Mouse (Mus musculus) MEL (cell line): ENCODE measurements around the gene Glp1r. TPM values are rescaled to one million over a fixed set of nuclear protein-coding genes. Genes with fewer than 3 reads are reported as not detected.

Experiments used
- DNase-seq: peaks from one replicate; pipeline ENCODE4 v3.0.0; 2011; ENCODE audit warnings: low read depth, low spot score
- H3K27ac ChIP-seq: 2 replicates; pipeline ENCODE4 v1.5.1; 2012; ENCODE audit warnings: low read depth, mild to moderate bottlenecking, control low read depth, low read length, moderate library complexity; ENCODE audit not compliant: control insufficient read depth
- H3K27me3 ChIP-seq, 2 experiments: fragments of 150-350 bp in 1 of 2; sonication (generic) in 1 of 2; 2 replicates each; pipeline ENCODE4 v1.6.1; 2012; ENCODE audit warnings: low read length in 2 of 2, mild to moderate bottlenecking in 2 of 2, improper control_type of control experiment in 1 of 2, moderate library complexity in 1 of 2; ENCODE audit not compliant: insufficient read depth in 2 of 2, control insufficient read depth in 1 of 2
- H3K36me3 ChIP-seq, 2 experiments: 2 replicates each; pipeline ENCODE4 v1.6.1; 2012 to 2014; ENCODE audit warnings: low read length in 2 of 2, improper control_type of control experiment in 1 of 2, inconsistent platforms in 1 of 2, mild to moderate bottlenecking in 1 of 2; ENCODE audit not compliant: insufficient read depth in 2 of 2, control insufficient read depth in 1 of 2
- H3K4me1 ChIP-seq, 2 experiments: fragments of 150-350 bp in 1 of 2; sonication (generic) in 1 of 2; 2 replicates each; pipeline ENCODE4 v1.6.1; 2012; ENCODE audit warnings: low read length in 2 of 2, improper control_type of control experiment in 1 of 2, mild to moderate bottlenecking in 1 of 2; ENCODE audit not compliant: insufficient read depth in 2 of 2, control insufficient read depth in 1 of 2
- H3K4me3 ChIP-seq, 2 experiments: fragments of 150-350 bp in 1 of 2; sonication (generic) in 1 of 2; 2 replicates each; pipeline ENCODE4 v1.5.1; 2012; ENCODE audit warnings: low read depth in 2 of 2, low read length in 2 of 2, mild to moderate bottlenecking in 2 of 2, moderate library complexity in 2 of 2, control low read depth in 1 of 2, improper control_type of control experiment in 1 of 2; ENCODE audit not compliant: control insufficient read depth in 1 of 2, insufficient read depth in 1 of 2
- H3K79me2 ChIP-seq: 2 replicates; pipeline ENCODE4 v1.6.1; 2012; ENCODE audit warnings: mild to moderate bottlenecking, low read length, moderate library complexity; ENCODE audit not compliant: control insufficient read depth, poor library complexity, insufficient read depth
- H3K9ac ChIP-seq: 2 replicates; pipeline ENCODE4 v1.6.1; 2012; ENCODE audit warnings: low read depth, mild to moderate bottlenecking, control low read depth, low read length, moderate library complexity; ENCODE audit not compliant: control insufficient read depth, poor library complexity, severe bottlenecking
- H3K9me3 ChIP-seq: fragments of 150-350 bp; sonication (generic); replicated peaks from 2 replicates; pipeline ENCODE4 v1.6.1; 2012; ENCODE audit warnings: mild to moderate bottlenecking, low read length, improper control_type of control experiment, moderate library complexity; ENCODE audit not compliant: insufficient read depth
- CHD1 ChIP-seq: IDR thresholded peaks from 2 replicates; pipeline ENCODE4 v1.6.1; 2012; ENCODE audit warnings: low read depth, mild to moderate bottlenecking, inconsistent platforms, low read length, improper control_type of control experiment
- CTCF ChIP-seq, 3 experiments: IDR thresholded peaks in 2 of 3; conservative IDR thresholded peaks in 1 of 3; 2 replicates each; pipeline ENCODE4 v1.5.1; 2011 to 2012; ENCODE audit warnings: low read length in 3 of 3, low read depth in 2 of 3, mild to moderate bottlenecking in 2 of 3, improper control_type of control experiment in 1 of 3, inconsistent platforms in 1 of 3, mixed read lengths in 1 of 3, moderate library complexity in 1 of 3; ENCODE audit not compliant: control insufficient read depth in 1 of 3, insufficient read depth in 1 of 3, poor library complexity in 1 of 3, severe bottlenecking in 1 of 3
- GATA1 ChIP-seq: IDR thresholded peaks from 2 replicates; pipeline ENCODE4 v1.6.1; 2011; ENCODE audit warnings: low read depth, low read length, improper control_type of control experiment
- HCFC1 ChIP-seq: IDR thresholded peaks from 2 replicates; pipeline ENCODE4 v1.6.1; 2012; ENCODE audit warnings: low read depth, mild to moderate bottlenecking, inconsistent platforms, low read length, improper control_type of control experiment, moderate library complexity
- MAX ChIP-seq: IDR thresholded peaks from 2 replicates; pipeline ENCODE4 v1.6.1; 2011; ENCODE audit warnings: low read length, improper control_type of control experiment
- MYC ChIP-seq: IDR thresholded peaks from 2 replicates; pipeline ENCODE4 v1.6.1; 2011; ENCODE audit warnings: low read depth, mild to moderate bottlenecking, low read length, improper control_type of control experiment, moderate library complexity
- NELFE ChIP-seq: IDR thresholded peaks from 2 replicates; pipeline ENCODE4 v1.6.1; 2011; ENCODE audit warnings: low read depth, low read length, improper control_type of control experiment
- POLR2A ChIP-seq, 2 experiments: IDR thresholded peaks; 2 replicates each; pipeline ENCODE4 v1.6.1; 2011 to 2012; ENCODE audit warnings: low read length in 2 of 2, mild to moderate bottlenecking in 2 of 2, control low read depth in 1 of 2, improper control_type of control experiment in 1 of 2, low read depth in 1 of 2, moderate library complexity in 1 of 2; ENCODE audit not compliant: control insufficient read depth in 1 of 2, insufficient read depth in 1 of 2, poor library complexity in 1 of 2
- TAL1 ChIP-seq: IDR thresholded peaks from 2 replicates; pipeline ENCODE4 v1.6.1; 2012; ENCODE audit warnings: mild to moderate bottlenecking, inconsistent platforms, low read length, moderate library complexity, mixed read lengths
- TBP ChIP-seq: IDR thresholded peaks from 2 replicates; pipeline ENCODE4 v1.8.0; 2011; ENCODE audit warnings: low read depth, low read length, improper control_type of control experiment
- TCF12 ChIP-seq: IDR thresholded peaks from 2 replicates; pipeline ENCODE4 v1.6.1; 2014; ENCODE audit warnings: low read depth, mild to moderate bottlenecking, inconsistent platforms, low read length, improper control_type of control experiment, moderate library complexity
- UBTF ChIP-seq: IDR thresholded peaks from 2 replicates; pipeline ENCODE4 v1.6.1; 2012; ENCODE audit warnings: low read depth, mild to moderate bottlenecking, inconsistent platforms, low read length, improper control_type of control experiment, moderate library complexity, borderline replicate concordance; ENCODE audit not compliant: insufficient read depth
- USF2 ChIP-seq, 2 experiments: IDR thresholded peaks; 2 replicates each; pipeline ENCODE4 v1.6.1; 2011 to 2012; ENCODE audit warnings: improper control_type of control experiment in 2 of 2, low read length in 2 of 2, borderline replicate concordance in 1 of 2, inconsistent platforms in 1 of 2, low read depth in 1 of 2, mild to moderate bottlenecking in 1 of 2; ENCODE audit not compliant: insufficient read depth in 1 of 2
- ZKSCAN1 ChIP-seq: IDR thresholded peaks from 2 replicates; pipeline ENCODE4 v1.6.1; 2012; ENCODE audit warnings: low read depth, mild to moderate bottlenecking, inconsistent platforms, low read length, improper control_type of control experiment, moderate library complexity
- polyA plus RNA-seq, 2 experiments: library from polyadenylated mRNA; stranded (reverse) in 1 of 2; unstranded in 1 of 2; fragments of >175 nt in 1 of 2; fragments of >200 nt in 1 of 2; gene quantifications; 2 replicates each; pipeline versions ENCODE4 v1.2.1 to v1.2.4; 2012; ENCODE audit warnings: low replicate concordance in 2 of 2, low read depth in 1 of 2; ENCODE audit not compliant: insufficient read length in 2 of 2, insufficient read depth in 1 of 2, missing spikeins in 1 of 2
- total RNA-seq: library from RNA; depleted of rRNA; stranded (reverse); fragments of 300-350 nt; gene quantifications from 2 replicates; pipeline ENCODE4 v1.2.3, GENCODE M21; 2012

Gene Glp1r
- total and polyA plus RNA-seq, 3 experiments: 0.04 TPM; not detected in 1

DNA sequence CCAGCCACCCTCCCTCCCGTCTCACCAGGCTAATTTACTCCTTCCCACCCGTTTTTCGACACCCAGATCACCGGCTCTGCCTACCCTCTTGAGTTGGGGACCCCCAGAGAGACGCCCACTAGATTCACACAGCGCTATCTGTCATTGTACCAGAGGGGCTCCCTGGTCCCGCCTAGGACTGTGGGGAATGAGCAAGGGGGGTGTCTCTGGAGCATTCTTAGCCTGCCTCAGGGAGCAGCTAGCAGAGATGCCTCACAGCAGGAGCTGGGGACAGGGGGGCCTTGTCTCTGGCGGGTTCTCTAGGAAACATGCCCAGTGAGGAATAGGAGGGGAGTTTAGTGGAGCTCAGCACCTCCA, 10.1 kb downstream of the Glp1r start:
- TF ChIP-seq HCFC1: no peak
- no peak for TF ChIP-seq TBP
- no peak for TF ChIP-seq CTCF (IDR thresholded peaks at IDR 0.05 in 2 of 3, conservative IDR thresholded peaks at IDR 0.05 in 1 of 3; ENCODE audit: control insufficient read depth in 1 of 3, insufficient read depth in 1 of 3, low read depth in 2 of 3, low read length in 3 of 3, poor library complexity in 1 of 3, severe bottlenecking in 1 of 3)
- no peak for TF ChIP-seq NELFE
- no peak for TF ChIP-seq MYC
- TF ChIP-seq GATA1: no peak
- no peak for TF ChIP-seq UBTF
- Histone ChIP-seq H3K4me3 (no peak overlapping the region), H3K4me1 (no peaks in the 10 kb centered on the region), H3K27ac (no peak overlapping the region), H3K9ac (no peak overlapping the region), H3K9me3 (no peaks in the 10 kb centered on the region), H3K79me2 (no peaks in the 10 kb centered on the region), H3K36me3 (no peaks in the 10 kb centered on the region), H3K27me3 (no peaks in the 10 kb centered on the region)
- no peak for DNase-seq

DNA sequence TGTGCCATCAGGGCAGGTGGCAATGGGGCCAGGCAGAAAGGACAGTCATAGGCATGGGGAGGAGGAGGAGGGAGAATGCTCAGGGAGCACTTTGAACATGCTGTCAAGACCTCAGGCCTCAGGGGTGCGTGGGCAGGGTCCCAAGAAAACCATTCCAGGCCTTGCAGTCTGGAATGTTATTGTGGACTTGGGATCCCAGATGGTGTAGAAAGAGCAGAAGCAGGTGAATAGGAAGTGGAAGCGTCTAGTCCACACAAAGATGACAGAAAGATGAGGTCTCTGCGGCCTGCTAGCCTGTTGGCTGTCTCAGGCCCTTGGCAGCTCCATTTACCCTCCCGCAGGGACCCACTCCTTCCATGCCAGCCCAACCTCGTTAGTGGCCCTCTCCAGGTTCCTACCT, 10.9 kb downstream of the Glp1r start:
- no peak for TF ChIP-seq TBP
- no peak for TF ChIP-seq TCF12
- no peak for TF ChIP-seq TAL1
- no peak for TF ChIP-seq GATA1
- no peak for TF ChIP-seq MAX
- no peak for TF ChIP-seq POLR2A (IDR thresholded peaks at IDR 0.05; ENCODE audit: control insufficient read depth in 1 of 2, insufficient read depth in 1 of 2, low read depth in 1 of 2, low read length in 2 of 2, poor library complexity in 1 of 2)
- no peak for TF ChIP-seq USF2 (IDR thresholded peaks at IDR 0.05; ENCODE audit: borderline replicate concordance in 1 of 2, insufficient read depth in 1 of 2, low read depth in 1 of 2, low read length in 2 of 2)
- TF ChIP-seq HCFC1: no peak
- TF ChIP-seq CHD1: no peak
- no peaks in the 10 kb centered on the region for H3K9me3 ChIP-seq
- H3K9ac ChIP-seq: no peak overlapping the region
- H3K27ac ChIP-seq: no peak overlapping the region
- no peak for DNase-seq
- no peaks in the 10 kb centered on the region for H3K36me3 ChIP-seq
- no peaks in the 10 kb centered on the region for H3K4me1 ChIP-seq
- H3K79me2 ChIP-seq: no peaks in the 10 kb centered on the region
- H3K4me3 ChIP-seq: no peak overlapping the region
- no peaks in the 10 kb centered on the region for H3K27me3 ChIP-seq

DNA sequence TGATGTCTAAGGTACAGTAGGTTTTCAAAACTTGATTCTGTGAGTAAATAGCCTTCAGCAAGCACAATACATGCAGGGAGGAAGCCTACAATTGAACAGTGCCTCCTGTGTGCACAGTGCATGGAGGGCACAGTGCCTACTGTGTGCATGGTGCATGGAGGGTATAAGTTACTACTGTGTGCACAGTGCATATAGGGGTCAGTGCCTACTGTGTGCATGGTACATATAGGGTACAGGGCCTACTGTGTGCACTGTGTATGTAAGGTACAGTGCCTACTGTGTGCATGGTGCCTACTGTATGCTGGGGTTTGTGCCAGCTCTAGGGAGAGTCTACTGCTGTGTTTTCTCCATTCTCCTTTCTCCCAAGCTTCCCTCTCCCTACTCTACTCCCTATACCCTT, 12.6 kb downstream of the Glp1r start:
- Histone ChIP-seq H3K4me1 (no peaks in the 10 kb centered on the region), H3K9ac (no peak overlapping the region), H3K79me2 (no peaks in the 10 kb centered on the region), H3K9me3 (no peaks in the 10 kb centered on the region), H3K27me3 (no peaks in the 10 kb centered on the region), H3K27ac (no peak overlapping the region), H3K4me3 (no peak overlapping the region), H3K36me3 (no peaks in the 10 kb centered on the region)
- peak; percentile 3 for DNase-seq
- TF ChIP-seq MYC: no peak
- TF ChIP-seq ZKSCAN1: peak; percentile 96
- TF ChIP-seq UBTF: no peak
- TF ChIP-seq TCF12: no peak
